Mouse (Mus musculus) heart, embryonic 11.5 days (tissue): ENCODE results near the gene Grm6. TPM values are rescaled to one million over a fixed set of nuclear protein-coding genes. Genes with fewer than 3 reads are reported as not detected.

ENCODE experiments used
- ATAC-seq: fragments of 200-750 bp; cut with Nextera tagmentation; replicated peaks from 2 replicates; pipeline ENCODE4 v1.8.0; 2017; ENCODE audit warnings: moderate library complexity; ENCODE audit not compliant: insufficient number of reproducible peaks, low FRiP score, low TSS enrichment
- H3K27ac ChIP-seq: fragments of 300-500 bp; sonication (generic); 2 replicates; pipeline ENCODE4 v1.5.1; 2014; ENCODE audit warnings: mild to moderate bottlenecking, low read depth, low read length
- H3K27me3 ChIP-seq: fragments of 300-500 bp; sonication (generic); 2 replicates; pipeline ENCODE4 v1.6.1; 2014; ENCODE audit warnings: mild to moderate bottlenecking, low read length, mixed read lengths; ENCODE audit not compliant: control insufficient read depth, insufficient read depth
- H3K36me3 ChIP-seq: fragments of 300-500 bp; sonication (generic); 2 replicates; pipeline ENCODE4 v1.6.1; 2014; ENCODE audit warnings: mild to moderate bottlenecking, low read length, moderate library complexity, mixed read lengths; ENCODE audit not compliant: control insufficient read depth, insufficient read depth
- H3K4me1 ChIP-seq: fragments of 300-500 bp; sonication (generic); 2 replicates; pipeline ENCODE4 v1.6.1; 2014; ENCODE audit warnings: low read length; ENCODE audit not compliant: control insufficient read depth, insufficient read depth
- H3K4me2 ChIP-seq: fragments of 300-500 bp; sonication (generic); 2 replicates; pipeline ENCODE4 v1.6.1; 2014; ENCODE audit warnings: mild to moderate bottlenecking, moderate library complexity
- H3K4me3 ChIP-seq: fragments of 300-500 bp; sonication (generic); 2 replicates; pipeline ENCODE4 v1.5.1; 2014; ENCODE audit warnings: low read depth, low read length
- H3K9ac ChIP-seq: fragments of 300-500 bp; sonication (generic); 2 replicates; pipeline ENCODE4 v1.6.1; 2014; ENCODE audit warnings: mild to moderate bottlenecking, low read depth, low read length, moderate library complexity
- H3K9me3 ChIP-seq: fragments of 300-500 bp; sonication (generic); replicated peaks from 2 replicates; pipeline ENCODE4 v1.6.1; 2016; ENCODE audit warnings: low read length; ENCODE audit not compliant: control insufficient read depth
- WGBS: fragments of 180-500 bp; shearing (Covaris S2); extraction: QIAGEN DNeasy Blood & Tissue Kit; methylation state at CpG from one replicate; pipeline ENCODE4 v1.1.7; 2014; ENCODE audit not compliant: insufficient replicate concordance; 5-methylcytosine and 5-hydroxymethylcytosine counted together
- polyA plus RNA-seq: library from polyadenylated mRNA; unstranded; fragments of >200 nt; fragmentation: Nextera tagmentation; extraction: Ambion mirVana; gene quantifications from 2 replicates; pipeline ENCODE4 v1.2.1, GENCODE M21; 2014

Gene Grm6
- polyA plus RNA-seq, 1 experiment from 2014 or later, result 0.04 TPM

DNA sequence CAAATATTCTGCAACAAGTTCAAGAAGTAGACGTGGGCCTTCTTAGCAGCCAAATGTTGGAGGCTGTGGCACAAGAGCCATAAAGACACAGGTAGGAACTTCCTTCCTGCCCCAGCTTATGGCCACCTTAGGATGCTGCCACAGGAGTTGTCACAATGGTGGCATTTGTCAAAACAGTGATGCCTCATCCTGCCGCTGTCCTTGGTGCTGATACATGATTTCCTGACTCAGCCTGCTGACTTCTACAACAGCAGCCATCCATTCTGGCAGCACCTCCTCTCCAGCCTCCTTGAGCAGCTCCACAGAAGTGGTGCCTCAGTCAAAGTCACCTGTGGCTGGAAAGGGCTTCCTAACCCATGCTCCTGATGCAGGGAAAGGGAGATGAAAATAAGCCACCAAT, 42.0 kb downstream of the Grm6 start:
- no peak for ATAC-seq
- H3K4me3 ChIP-seq, result no peak overlapping the region
- WGBS, result 37% methylated on average over 2 of the region's 2 CpGs

DNA sequence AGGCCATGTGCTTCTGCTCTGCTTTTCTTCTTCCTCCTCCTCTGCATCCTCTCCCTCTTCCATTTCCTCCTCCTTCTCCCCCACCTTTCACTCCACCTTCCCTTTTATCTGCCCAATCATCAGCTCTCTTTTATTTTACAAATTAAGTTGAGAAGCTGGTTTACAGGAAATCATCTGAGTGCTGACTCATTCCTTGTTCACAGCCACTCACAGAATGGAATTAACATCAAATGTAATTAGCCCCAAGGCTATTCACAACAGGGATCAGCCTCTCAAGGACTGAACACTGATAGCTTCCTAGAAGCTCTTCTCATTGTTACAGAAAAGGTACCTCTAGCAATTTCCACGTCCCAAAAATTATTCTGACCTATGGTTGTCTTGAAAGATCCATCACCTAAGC, 46.9 kb downstream of the Grm6 start:
- no peak for ATAC-seq
- H3K4me1 ChIP-seq, result no peaks in the 10 kb centered on the region
- no peaks in the 10 kb centered on the region for H3K27me3 ChIP-seq
- H3K9ac ChIP-seq, result no peak overlapping the region
- peaks cover 31% of the 10 kb centered on the region for H3K36me3 ChIP-seq
- H3K9me3 ChIP-seq, result peaks cover 47% of the 10 kb centered on the region
- H3K4me3 ChIP-seq, result no peak overlapping the region
- no peak overlapping the region for H3K4me2 ChIP-seq
- WGBS, result 58% methylated on average over 1 of the region's 1 CpGs
- H3K27ac ChIP-seq, result no peak overlapping the region

More for the DNA sequence above, 42.0 kb downstream of the Grm6 start:
- no peaks in the 10 kb centered on the region for H3K4me1 ChIP-seq
- H3K4me2 ChIP-seq, result no peak overlapping the region
- no peak overlapping the region for H3K9ac ChIP-seq
- peaks cover under 1% of the 10 kb centered on the region; the same call in 1 of the 2 replicates for H3K36me3 ChIP-seq
- no peaks in the 10 kb centered on the region for H3K27me3 ChIP-seq
- H3K9me3 ChIP-seq, result peaks cover 7% of the 10 kb centered on the region
- H3K27ac ChIP-seq, result no peak overlapping the region

GRCm38 (mm10) chr11:50908136-50908535, 57.7 kb downstream of the Grm6 start:
- H3K4me2 ChIP-seq, result no peak overlapping the region
- peaks cover 15% of the 10 kb centered on the region for H3K9me3 ChIP-seq
- no peak overlapping the region for H3K9ac ChIP-seq
- H3K36me3 ChIP-seq, result peaks cover 71% of the 10 kb centered on the region
- ATAC-seq, result no peak
- H3K4me1 ChIP-seq, result no peaks in the 10 kb centered on the region
- H3K27me3 ChIP-seq, result no peaks in the 10 kb centered on the region
- H3K4me3 ChIP-seq, result no peak overlapping the region
- 90% methylated on average over 5 of the region's 5 CpGs for WGBS
- no peak overlapping the region for H3K27ac ChIP-seq

DNA sequence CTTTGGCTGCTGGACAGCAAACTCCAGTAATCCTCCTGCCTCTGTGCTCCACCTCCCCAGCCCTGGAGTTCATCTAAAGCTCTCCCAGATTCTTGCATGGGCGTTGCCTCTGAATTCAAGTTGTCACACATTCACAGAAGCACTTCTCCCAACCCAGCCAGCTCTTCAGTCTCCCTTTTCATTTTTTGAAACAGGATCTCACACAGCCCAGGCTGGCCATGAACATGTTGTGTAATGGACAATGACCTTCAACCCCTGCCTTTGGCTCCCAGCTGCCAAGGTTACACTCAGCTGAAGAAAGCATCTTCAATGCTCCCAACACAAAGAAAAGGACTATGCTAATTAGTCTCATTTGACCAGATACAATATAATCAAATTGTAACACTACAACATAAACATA, 62.8 kb downstream of the Grm6 start:
- 75% methylated on average over 1 of the region's 1 CpGs for WGBS
- ATAC-seq, result no peak

GRCm38 (mm10) chr11:50914461-50914860, 64.0 kb downstream of the Grm6 start:
- H3K4me3 ChIP-seq, result no peak overlapping the region
- no peak overlapping the region for H3K9ac ChIP-seq
- H3K36me3 ChIP-seq, result peaks cover 19% of the 10 kb centered on the region
- H3K9me3 ChIP-seq, result no peaks in the 10 kb centered on the region
- H3K27ac ChIP-seq, result no peak overlapping the region
- no peaks in the 10 kb centered on the region for H3K27me3 ChIP-seq
- no peak overlapping the region for H3K4me2 ChIP-seq
- ATAC-seq, result no peak
- H3K4me1 ChIP-seq, result no peaks in the 10 kb centered on the region
- 81% methylated on average over 3 of the region's 3 CpGs for WGBS

More for the DNA sequence above, 62.8 kb downstream of the Grm6 start:
- Histone ChIP-seq H3K4me1 (no peaks in the 10 kb centered on the region), H3K27ac (no peak overlapping the region), H3K4me2 (no peak overlapping the region), H3K9me3 (no peaks in the 10 kb centered on the region), H3K9ac (no peak overlapping the region), H3K27me3 (no peaks in the 10 kb centered on the region), H3K36me3 (peaks cover 24% of the 10 kb centered on the region), H3K4me3 (no peak overlapping the region)

Other genes starting within 250 kb of the Grm6 start
- gene Adamts2, start 248.6 kb upstream of the Grm6 start, polyA plus RNA-seq, result 2.5 and 2.9 TPM in 2 replicates
- 16.9 and 20.4 TPM in 2 replicates for gene Zfp354c, start 23.0 kb upstream of the Grm6 start, polyA plus RNA-seq
- gene Zfp879, start 9.1 kb upstream of the Grm6 start, polyA plus RNA-seq, result 0.50 and 0.63 TPM in 2 replicates
- gene Zfp454, start 37.0 kb downstream of the Grm6 start, polyA plus RNA-seq, result 2.8 and 4.6 TPM in 2 replicates
- 9.2 and 11.2 TPM in 2 replicates for gene Zfp2, start 65.5 kb downstream of the Grm6 start, polyA plus RNA-seq
- 0.30 and 0.82 TPM in 2 replicates for gene Zfp354b, start 80.9 kb downstream of the Grm6 start, polyA plus RNA-seq
- not detected in 2 replicates for gene 4933414I15Rik, start 93.1 kb downstream of the Grm6 start, polyA plus RNA-seq
- not detected in 2 replicates for gene Prop1, start 103.1 kb downstream of the Grm6 start, polyA plus RNA-seq
- gene Olfr1378, start 115.8 kb downstream of the Grm6 start, polyA plus RNA-seq, result not detected in 2 replicates
- gene Olfr1377, start 131.3 kb downstream of the Grm6 start, polyA plus RNA-seq, result not detected in 2 replicates
- not detected in 2 replicates for gene Olfr51, start 152.9 kb downstream of the Grm6 start, polyA plus RNA-seq
- not detected in 2 replicates for gene Olfr54, start 163.6 kb downstream of the Grm6 start, polyA plus RNA-seq
- not detected in 2 replicates for gene Olfr1375, start 197.4 kb downstream of the Grm6 start, polyA plus RNA-seq
- gene Zfp354a, start 208.6 kb downstream of the Grm6 start, polyA plus RNA-seq, result 6.6 and 8.2 TPM in 2 replicates